Comparison of ENCODE assay signal across 16 mouse cellular contexts in genomic region chr6:8095856-8096255, GRCm38 (mm10).
DNase-seq lines count a peak whose midpoint lies in the region; ATAC-seq and TF ChIP-seq lines count a peak whose summit lies in the region.
"Had no signal": no experiment of that assay in that cellular context is flagged by ENCODE, and none has a peak within 500 bp of the region (broad histone marks: within the 10 kb centered on the region; RNA-seq: fewer than 3 reads in every experiment).

No protein-coding gene starts in this region.

- H3K9ac ChIP-seq in midbrain, postnatal 0 days (replicated peaks; ENCODE audit: low read length, poor library complexity, severe bottlenecking), result no peak overlapping the region
- no peak overlapping the region for H3K9ac ChIP-seq in midbrain, embryonic 15.5 days
- no peak overlapping the region for H3K9ac ChIP-seq in stomach, postnatal 0 days (ENCODE audit: low read length)
- H3K9ac ChIP-seq: forebrain, embryonic 15.5 days; lung, embryonic 15.5 days; neural tube, embryonic 13.5 days; stomach, embryonic 15.5 days had no signal

- no peaks in the 10 kb centered on the region for H3K4me1 ChIP-seq in midbrain, postnatal 0 days (ENCODE audit: insufficient read depth, low read length)
- H3K4me1 ChIP-seq in midbrain, embryonic 15.5 days, result no peaks in the 10 kb centered on the region
- H3K4me1 ChIP-seq in stomach, postnatal 0 days (replicated peaks; ENCODE audit: control insufficient read depth, insufficient read depth), result no peaks in the 10 kb centered on the region
- H3K4me1 ChIP-seq: forebrain, embryonic 15.5 days; stomach, embryonic 15.5 days had no signal

- no peaks in the 10 kb centered on the region for H3K27me3 ChIP-seq in midbrain, postnatal 0 days (ENCODE audit: insufficient read depth, low read length)
- H3K27me3 ChIP-seq in midbrain, embryonic 15.5 days (replicated peaks), result no peaks in the 10 kb centered on the region
- no peaks in the 10 kb centered on the region for H3K27me3 ChIP-seq in stomach, postnatal 0 days (ENCODE audit: control insufficient read depth, insufficient read depth, low read length)
- H3K27me3 ChIP-seq: CH12.LX; forebrain, embryonic 15.5 days; lung, embryonic 15.5 days; neural tube, embryonic 13.5 days; stomach, embryonic 15.5 days had no signal

- H3K9me3 ChIP-seq in midbrain, postnatal 0 days (ENCODE audit: low read length), result no peaks in the 10 kb centered on the region
- no peaks in the 10 kb centered on the region for H3K9me3 ChIP-seq in midbrain, embryonic 15.5 days
- no peaks in the 10 kb centered on the region for H3K9me3 ChIP-seq in stomach, postnatal 0 days (ENCODE audit: control insufficient read depth, low read length)
- H3K9me3 ChIP-seq: forebrain, embryonic 15.5 days; lung, embryonic 15.5 days; neural tube, embryonic 13.5 days; stomach, embryonic 15.5 days had no signal

- H3K27ac ChIP-seq in midbrain, postnatal 0 days (ENCODE audit: low read depth, low read length), result no peak overlapping the region
- no peak overlapping the region for H3K27ac ChIP-seq in midbrain, embryonic 15.5 days
- no peak overlapping the region for H3K27ac ChIP-seq in stomach, postnatal 0 days (replicated peaks)
- H3K27ac ChIP-seq: forebrain, embryonic 15.5 days; lung, embryonic 15.5 days; neural tube, embryonic 13.5 days; stomach, embryonic 15.5 days had no signal

- TF ChIP-seq EP300 in stomach, postnatal 0 days (optimal IDR thresholded peaks at IDR 0.05), result no peak

- no peak for TF ChIP-seq CTCF in midbrain, postnatal 0 days (IDR thresholded peaks at IDR 0.05)
- TF ChIP-seq CTCF in brain, embryonic 14.5 days (IDR thresholded peaks at IDR 0.05; ENCODE audit: borderline replicate concordance, extremely low read depth, insufficient read depth, insufficient read length), result no peak
- TF ChIP-seq CTCF in stomach, postnatal 0 days (IDR thresholded peaks at IDR 0.05; ENCODE audit: low read depth), result no peak

- DNase-seq in midbrain, postnatal 0 days (ENCODE audit: low spot score), result peak; percentile 46
- peak; percentile 12 for DNase-seq in brain, embryonic 14.5 days (ENCODE audit: low read depth)
- DNase-seq in cerebellum, adult 9-11 months, result peak; percentile 86
- DNase-seq in stomach, postnatal 0 days (ENCODE audit: low spot score), result no peak
- no peak for DNase-seq in heart, postnatal 4 days
- no peak for DNase-seq in right cerebral cortex, postnatal 4 days
- DNase-seq: heart, adult 2 months; kidney, postnatal 25 days; thymus, postnatal 25 days had no signal

- no peaks in the 10 kb centered on the region for H3K36me3 ChIP-seq in midbrain, postnatal 0 days (ENCODE audit: insufficient read depth, low read length)
- H3K36me3 ChIP-seq in midbrain, embryonic 15.5 days (replicated peaks), result no peaks in the 10 kb centered on the region
- H3K36me3 ChIP-seq in stomach, postnatal 0 days (ENCODE audit: control insufficient read depth, insufficient read depth, low read length), result no peaks in the 10 kb centered on the region
- H3K36me3 ChIP-seq: forebrain, embryonic 15.5 days; lung, embryonic 15.5 days; neural tube, embryonic 13.5 days; stomach, embryonic 15.5 days had no signal

- no peak for ATAC-seq in midbrain, postnatal 0 days (ENCODE audit: low FRiP score)
- ATAC-seq in midbrain, embryonic 15.5 days (replicated peaks), result no peak
- ATAC-seq in stomach, postnatal 0 days (ENCODE audit: low FRiP score, low TSS enrichment), result 0 out of 2 replicates have a peak, but pooled peaks have one; percentile 35
- ATAC-seq: forebrain, embryonic 15.5 days; inflammation-experienced regulatory T-cells, adult 6 months had no signal

- H3K4me2 ChIP-seq in midbrain, postnatal 0 days (ENCODE audit: low read depth, low read length, poor library complexity, severe bottlenecking), result no peak overlapping the region
- no peak overlapping the region for H3K4me2 ChIP-seq in midbrain, embryonic 15.5 days
- no peak overlapping the region for H3K4me2 ChIP-seq in stomach, postnatal 0 days (replicated peaks; ENCODE audit: low read depth)
- H3K4me2 ChIP-seq: forebrain, embryonic 15.5 days; lung, embryonic 15.5 days; neural tube, embryonic 13.5 days; stomach, embryonic 15.5 days had no signal

- 73% methylated on average over 3 of the region's 3 CpGs for WGBS in midbrain, postnatal 0 days
- WGBS in midbrain, embryonic 15.5 days, result 71% methylated on average over 3 of the region's 3 CpGs
- 52% methylated on average over 3 of the region's 3 CpGs for WGBS in stomach, postnatal 0 days

- TF ChIP-seq POLR2A in brain, embryonic 14.5 days (IDR thresholded peaks at IDR 0.05; ENCODE audit: borderline replicate concordance, extremely low read depth, insufficient read depth, insufficient read length, poor library complexity, severe bottlenecking), result no peak

- H3K4me3 ChIP-seq in midbrain, postnatal 0 days (ENCODE audit: low read depth, low read length), result no peak overlapping the region
- no peak overlapping the region for H3K4me3 ChIP-seq in midbrain, embryonic 15.5 days
- H3K4me3 ChIP-seq in stomach, postnatal 0 days (ENCODE audit: low read depth, low read length), result no peak overlapping the region
- H3K4me3 ChIP-seq: forebrain, embryonic 15.5 days; heart, adult 2 months; lung, embryonic 15.5 days; neural tube, embryonic 13.5 days; stomach, embryonic 15.5 days had no signal

Comparison
In these comparisons a context has a peak if more than half of its experiments do, and no peak if none do; other contexts are left out.
1. DNase-seq: peak in midbrain, postnatal 0 days (single experiment), brain, embryonic 14.5 days (single experiment) and cerebellum, adult 9-11 months (single experiment); none in stomach, postnatal 0 days (single experiment), heart, postnatal 4 days (single experiment) and right cerebral cortex, postnatal 4 days (single experiment).